Mouse (Mus musculus) limb, embryonic 10.5 days (tissue): ENCODE results near the gene Ankef1. TPM values are rescaled to one million over a fixed set of nuclear protein-coding genes. Genes with fewer than 3 reads are reported as not detected.

Experiments
- polyA plus RNA-seq: library from polyadenylated mRNA; unstranded; fragments of >200 nt; fragmentation: Nextera tagmentation; extraction: Ambion mirVana; gene quantifications from 2 replicates; pipeline ENCODE4 v1.2.1, GENCODE M21; 2016

Ankef1 gene
- polyA plus RNA-seq, 1 experiment from 2014 or later = 0.28 TPM

Other genes starting within 250 kb of the Ankef1 start
- gene Pak7, start 113.9 kb upstream of the Ankef1 start, polyA plus RNA-seq = 0.67 and 1.3 TPM in 2 replicates
- gene Snap25, start 211.5 kb downstream of the Ankef1 start, polyA plus RNA-seq = 0.36 and 0.39 TPM in 2 replicates